Mouse (Mus musculus) frontal cortex, adult (tissue): ENCODE measurements around the gene Klc3.
A peak's percentile ranks its signal among the peaks of the same experiment; 100 is the strongest.

Source experiments
- ATAC-seq: cut with Nextera tagmentation; 2 replicates; pipeline ENCODE4 v1.9.2; 2017; ENCODE audit warnings: mild to moderate bottlenecking, moderate library complexity, mixed read lengths; ENCODE audit not compliant: low TSS enrichment

The Klc3 gene

GRCm38 (mm10) chr7:19403731-19404296, at the start of gene Klc3:
Gene Klc3 (minus strand): TSS chr7:19404104.
- no peak for ATAC-seq

DNA sequence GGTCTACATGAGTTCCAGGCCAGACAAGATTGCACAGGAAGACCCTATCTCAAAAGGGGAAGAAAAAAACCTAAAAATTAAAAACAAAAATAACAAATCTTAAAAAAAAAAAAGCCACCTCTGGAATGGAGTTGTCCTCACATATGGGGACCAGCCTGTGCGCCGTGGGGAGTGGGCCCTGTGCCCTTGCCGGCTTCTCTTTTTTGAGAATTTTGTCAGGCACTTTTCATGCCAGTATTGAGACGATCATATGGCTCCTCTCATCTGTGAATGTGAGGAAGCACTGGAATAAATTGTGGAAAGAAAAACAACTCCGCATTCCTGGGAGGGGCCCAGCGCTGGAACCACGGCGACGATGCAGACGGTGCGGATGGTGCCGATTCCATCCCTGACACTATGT, 45.3 kb upstream of the Klc3 start:
- ATAC-seq = no peak

- peak; percentile 62 for ATAC-seq
Observed at GRCm38 (mm10) chr7:19447689-19448088, 43.8 kb upstream of the Klc3 start.

GRCm38 (mm10) chr7:19444801-19445200, 40.9 kb upstream of the Klc3 start:
- ATAC-seq = no peak

DNA sequence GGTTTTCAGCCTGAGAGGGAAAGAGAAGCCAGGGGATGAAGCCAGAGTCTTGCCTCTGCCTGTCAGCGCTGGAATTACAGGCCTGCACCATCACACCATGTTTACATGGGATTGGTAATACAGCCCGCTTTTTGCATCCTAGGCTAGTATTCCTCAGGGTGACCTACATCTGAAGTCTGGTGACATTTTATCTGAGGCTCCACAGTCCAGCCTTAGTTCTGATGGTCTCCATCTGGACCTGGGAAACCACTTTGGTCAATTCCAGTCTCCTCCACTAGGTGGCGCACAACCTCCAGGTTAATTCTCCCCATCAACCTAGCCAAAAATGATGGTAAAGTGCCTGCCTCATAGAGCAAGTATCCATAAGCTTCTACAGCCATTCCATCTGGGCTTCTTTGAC, 39.4 kb upstream of the Klc3 start:
- peak; percentile 59; the same call in 1 of the 2 replicates for ATAC-seq

GRCm38 (mm10) chr7:19441448-19442091, 37.7 kb upstream of the Klc3 start:
- ATAC-seq = no peak

GRCm38 (mm10) chr7:19437048-19437447, 33.1 kb upstream of the Klc3 start:
- ATAC-seq = no peak

- ATAC-seq = no peak
Observed at GRCm38 (mm10) chr7:19436276-19436675, 32.4 kb upstream of the Klc3 start.

DNA sequence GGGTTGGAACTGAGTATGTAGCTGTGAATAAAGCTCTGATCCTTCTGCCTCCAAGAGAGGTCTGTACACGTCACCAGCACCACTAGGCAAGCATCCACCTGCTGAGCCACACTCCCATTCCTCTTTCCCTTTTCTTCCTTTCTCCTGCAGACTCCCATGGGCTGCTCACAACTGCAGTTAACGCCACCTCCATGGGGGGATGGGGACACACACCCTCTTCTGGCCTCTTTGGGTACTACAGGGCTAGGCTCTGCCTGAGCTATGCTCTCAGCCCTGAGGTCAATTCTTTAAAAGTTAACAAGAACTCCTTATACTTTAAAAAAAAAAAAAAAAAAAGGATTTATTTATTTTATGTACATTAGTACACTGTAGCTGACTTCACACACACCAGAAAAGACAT, 28.6 kb upstream of the Klc3 start:
- no peak for ATAC-seq

DNA sequence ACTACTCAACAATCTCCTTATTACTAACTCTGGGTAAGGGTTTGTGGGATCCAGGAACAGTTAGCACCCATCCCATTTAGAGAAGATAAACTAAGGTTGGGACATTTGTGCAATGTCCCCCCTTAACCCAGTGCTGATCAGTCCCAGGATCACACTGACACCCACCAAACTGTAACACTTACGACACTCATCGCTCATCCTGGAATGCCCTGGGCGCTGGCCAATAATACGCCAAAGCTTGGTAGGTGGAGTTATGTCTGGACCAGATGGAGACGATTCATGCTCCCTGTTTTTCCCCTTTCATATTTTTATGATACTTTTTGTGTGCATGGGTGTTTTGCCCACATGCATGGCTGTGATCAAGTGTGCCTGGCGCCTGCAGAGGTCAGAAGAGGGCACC, 26.5 kb upstream of the Klc3 start:
- ATAC-seq = no peak

DNA sequence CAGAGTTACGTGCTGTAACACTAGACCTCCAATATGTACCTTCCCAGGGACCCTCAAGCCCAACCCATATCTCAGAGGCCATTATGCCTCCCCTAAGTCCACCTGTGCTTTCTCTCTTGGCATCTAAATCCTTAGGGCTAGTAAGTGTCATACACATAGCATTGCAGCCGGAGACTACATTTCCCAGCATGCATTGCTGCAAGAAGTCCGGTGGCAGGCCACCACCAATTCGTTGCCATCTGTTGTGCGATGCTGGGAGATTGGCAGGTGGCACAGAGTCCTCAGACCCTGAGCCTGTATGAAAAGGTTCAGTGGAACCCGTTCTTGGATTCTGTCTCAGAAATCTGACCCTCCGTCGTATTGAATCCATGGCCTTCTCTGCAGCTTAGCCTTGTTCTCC, 25.8 kb upstream of the Klc3 start:
- ATAC-seq = no peak

DNA sequence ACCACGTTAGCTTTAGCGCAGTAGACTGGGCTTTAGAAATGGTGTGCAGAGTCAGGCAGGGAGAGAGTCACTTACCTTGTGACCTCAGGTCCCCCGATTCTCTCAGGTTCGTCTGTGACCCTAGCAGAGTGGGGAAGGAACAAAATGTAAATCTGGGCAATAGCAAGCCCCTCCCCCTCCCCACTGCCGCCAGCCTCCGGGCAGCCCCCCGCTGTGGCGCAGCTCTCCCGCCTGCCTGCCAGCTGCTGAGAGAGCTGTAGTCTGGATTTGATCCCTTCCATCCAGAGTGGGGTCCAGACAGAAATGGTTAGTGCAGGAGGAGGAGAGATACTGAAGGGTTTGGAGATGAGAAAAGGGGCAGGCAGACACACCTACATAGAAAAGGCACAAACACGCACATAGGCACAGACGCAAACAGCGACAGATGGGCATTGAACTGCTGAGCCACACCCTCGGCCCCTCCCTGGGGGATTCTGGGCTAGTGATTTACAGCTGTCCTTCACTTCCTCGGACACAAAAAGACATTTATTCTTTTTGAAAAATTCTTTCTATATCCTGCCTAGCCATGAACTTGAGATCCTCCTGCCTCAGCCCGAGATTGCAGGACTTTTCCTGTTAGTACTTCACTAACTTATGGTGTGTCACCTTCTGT, 24.2 kb upstream of the Klc3 start:
- no peak for ATAC-seq

- ATAC-seq = peak; percentile 57
Observed at GRCm38 (mm10) chr7:19426888-19427287, 23.0 kb upstream of the Klc3 start.

- peak; percentile 83 for ATAC-seq
Observed at GRCm38 (mm10) chr7:19426349-19426748, 22.4 kb upstream of the Klc3 start.

DNA sequence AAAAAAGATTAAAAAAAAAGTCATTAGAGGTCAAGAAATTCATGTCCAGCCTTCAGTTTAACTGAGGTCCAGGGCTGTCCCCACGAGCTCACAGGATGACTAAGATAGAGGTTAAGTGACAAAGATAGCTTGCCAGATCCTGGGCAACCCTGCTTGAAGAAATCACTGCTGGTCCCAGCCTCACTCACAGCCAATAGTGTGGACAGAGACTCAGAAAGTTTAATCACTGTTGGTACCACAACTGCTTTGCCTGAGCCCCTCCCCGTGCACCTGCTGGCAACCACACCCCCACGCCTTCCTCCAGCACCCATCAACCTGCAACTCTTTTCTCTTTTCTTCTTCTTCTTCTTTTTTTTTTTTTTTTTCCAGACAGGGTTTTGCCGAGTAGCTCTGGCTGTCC, 20.1 kb upstream of the Klc3 start:
- ATAC-seq = no peak

GRCm38 (mm10) chr7:19423083-19423482, 19.2 kb upstream of the Klc3 start:
- ATAC-seq = no peak

DNA sequence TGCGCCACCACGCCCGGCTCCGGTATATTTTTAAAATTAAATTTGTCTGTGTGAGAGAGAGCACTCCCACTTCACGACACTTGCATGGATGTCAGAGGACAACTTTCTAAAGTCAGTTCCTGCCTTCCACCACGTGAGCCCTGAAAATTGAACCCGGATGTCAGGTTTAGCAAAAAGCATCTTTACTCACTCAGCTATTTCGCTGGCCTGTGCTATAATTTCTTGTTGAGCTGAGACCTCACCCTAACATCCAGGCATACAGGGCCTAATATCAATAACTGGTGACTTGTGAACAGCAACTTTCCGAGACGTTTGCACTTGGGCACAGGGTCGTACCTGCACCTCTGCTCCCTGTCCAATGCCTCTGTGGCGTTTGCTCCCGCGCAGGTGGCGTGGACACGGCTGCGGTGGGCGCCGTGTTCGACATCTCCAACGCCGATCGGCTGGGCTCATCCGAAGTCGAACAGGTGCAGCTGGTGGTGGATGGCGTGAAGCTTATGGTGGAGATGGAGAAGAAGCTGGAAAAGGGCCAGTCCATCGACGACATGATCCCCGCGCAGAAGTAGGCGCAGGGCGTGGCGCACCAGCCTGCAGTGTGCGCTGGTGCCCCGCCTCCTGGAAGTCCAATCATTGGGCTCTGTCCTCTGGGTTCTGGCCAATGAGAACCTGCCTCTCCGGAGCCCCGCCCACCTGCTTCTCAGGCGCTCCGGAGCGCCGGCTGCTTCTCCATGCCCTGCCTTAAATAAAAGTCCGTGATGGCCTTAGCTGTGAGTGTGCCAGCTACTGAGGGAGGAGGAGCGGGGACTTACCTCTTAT, 17.1 kb upstream of the Klc3 start:
- ATAC-seq = peak; percentile 91

DNA sequence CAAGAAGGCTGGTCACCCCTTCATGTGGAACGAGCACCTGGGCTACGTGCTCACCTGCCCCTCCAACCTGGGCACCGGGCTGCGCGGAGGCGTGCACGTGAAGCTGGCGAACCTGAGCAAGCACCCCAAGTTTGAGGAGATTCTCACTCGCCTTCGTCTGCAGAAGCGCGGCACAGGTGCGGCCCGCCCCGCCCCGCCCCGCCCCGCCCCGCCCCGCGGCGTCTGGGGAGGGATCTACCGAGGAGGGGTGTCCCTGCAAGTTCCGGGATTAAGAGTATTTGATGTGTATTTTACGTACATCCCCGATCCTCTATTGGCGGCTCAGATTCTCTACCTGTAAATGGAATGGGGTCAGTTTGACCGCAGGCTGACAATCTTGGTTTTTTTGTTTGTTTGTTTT, 16.2 kb upstream of the Klc3 start:
- ATAC-seq = no peak

GRCm38 (mm10) chr7:19416590-19416989, 12.7 kb upstream of the Klc3 start:
- ATAC-seq = no peak

GRCm38 (mm10) chr7:19413525-19413924, 9.6 kb upstream of the Klc3 start:
- ATAC-seq = no peak

GRCm38 (mm10) chr7:19411783-19412182, 7.9 kb upstream of the Klc3 start:
- no peak for ATAC-seq

- no peak for ATAC-seq
Observed at GRCm38 (mm10) chr7:19410766-19411344, 7.0 kb upstream of the Klc3 start.
